Mouse (Mus musculus): Measurements from ENCODE around the gene Krtap6-5. TPM values are rescaled to one million over a fixed set of nuclear protein-coding genes. Genes with fewer than 3 reads are reported as not detected.
"Not testable (repeated sequence)": the region's sequence is repeated elsewhere in the genome, so short reads cannot be mapped to it uniquely, and the experiment has no call there.

Krtap6-5 gene
- not detected for total RNA-seq (2021)
- long read RNA-seq, experiment 1 = 0 reads
- long read RNA-seq, experiment 2 = 0 reads

- DNase-seq (ENCODE audit: low spot score in 2 of 2) = no peak
Measured at GRCm38 (mm10) chr16:89047783-89048182, at the start of gene Krtap6-5. TSS of gene Krtap6-5 (minus strand) at chr16:89047883.

- DNase-seq (ENCODE audit: low spot score in 2 of 2) = not testable (repeated sequence)
Measured at GRCm38 (mm10) chr16:89071041-89071440, 23.4 kb upstream of the Krtap6-5 start.

GRCm38 (mm10) chr16:89063902-89064301, 16.2 kb upstream of the Krtap6-5 start, which contains the start of gene 1110025L11Rik:
TSS of gene 1110025L11Rik (minus strand) at chr16:89064002.
- not testable (repeated sequence) for DNase-seq (ENCODE audit: low spot score in 2 of 2)

- not testable (repeated sequence) for DNase-seq (ENCODE audit: low spot score in 2 of 2)
Measured at GRCm38 (mm10) chr16:89041372-89041771, 6.3 kb downstream of the Krtap6-5 start, which contains the start of gene Gm10228. TSS of gene Gm10228 (minus strand) at chr16:89041472.

- not testable (repeated sequence) for DNase-seq (ENCODE audit: low spot score in 2 of 2)
Measured at GRCm38 (mm10) chr16:89031399-89031798, 16.3 kb downstream of the Krtap6-5 start, which contains the start of gene Krtap6-1. TSS of gene Krtap6-1 (plus strand) at chr16:89031699.

- not testable (repeated sequence) for DNase-seq (ENCODE audit: low spot score in 2 of 2)
Measured at GRCm38 (mm10) chr16:89014984-89015383, 32.7 kb downstream of the Krtap6-5 start, which contains the start of gene Gm10229. TSS of gene Gm10229 (plus strand) at chr16:89015284.

- DNase-seq (ENCODE audit: low spot score in 2 of 2) = no peak
Measured at GRCm38 (mm10) chr16:89013973-89014372, 33.7 kb downstream of the Krtap6-5 start.

- DNase-seq (ENCODE audit: low spot score in 2 of 2) = no peak
Measured at GRCm38 (mm10) chr16:89010659-89011058, 37.0 kb downstream of the Krtap6-5 start, which contains the start of gene Krtap22-2. TSS of gene Krtap22-2 (minus strand) at chr16:89010759.

Other genes starting within 250 kb of the Krtap6-5 start
- gene Gm20741, start 235.7 kb downstream of the Krtap6-5 start, total RNA-seq (2021) = not detected
- not detected for gene Krtap15, start 227.7 kb downstream of the Krtap6-5 start, total RNA-seq (2021)
- gene Krtap14, start 221.7 kb downstream of the Krtap6-5 start, total RNA-seq (2021) = not detected
- gene Krtap19-1, start 178.5 kb downstream of the Krtap6-5 start, total RNA-seq (2021) = not detected
- gene Krtap19-2, start 173.6 kb downstream of the Krtap6-5 start, total RNA-seq (2021) = not detected
- gene Krtap19-3, start 169.8 kb downstream of the Krtap6-5 start, total RNA-seq (2021) = not detected
- gene Krtap19-4, start 162.8 kb downstream of the Krtap6-5 start, total RNA-seq (2021) = not detected
- not detected for gene Krtap19-5, start 151.4 kb downstream of the Krtap6-5 start, total RNA-seq (2021)
- not detected for gene Krtap19-9b, start 115.6 kb downstream of the Krtap6-5 start, total RNA-seq (2021)
- gene Krtap16-3, start 85.0 kb downstream of the Krtap6-5 start, total RNA-seq (2021) = not detected
- gene Krtap22-2, start 37.1 kb downstream of the Krtap6-5 start, total RNA-seq (2021) = not detected
- not detected for gene Gm10229, start 32.6 kb downstream of the Krtap6-5 start, total RNA-seq (2021)
- not detected for gene Krtap6-1, start 16.2 kb downstream of the Krtap6-5 start, total RNA-seq (2021)
- gene Gm10228, start 6.4 kb downstream of the Krtap6-5 start, total RNA-seq (2021) = not detected
- gene 1110025L11Rik, start 16.1 kb upstream of the Krtap6-5 start, total RNA-seq (2021) = not detected
- not detected for gene Krtap6-3, start 36.1 kb upstream of the Krtap6-5 start, total RNA-seq (2021)
- gene Gm6358, start 93.0 kb upstream of the Krtap6-5 start, total RNA-seq (2021) = not detected
- gene Gm10061, start 103.2 kb upstream of the Krtap6-5 start, total RNA-seq (2021) = not detected
- not detected for gene Gm9789, start 110.1 kb upstream of the Krtap6-5 start, total RNA-seq (2021)
- gene Gm7735, start 121.6 kb upstream of the Krtap6-5 start, total RNA-seq (2021) = not detected
- not detected for gene 1110057P08Rik, start 126.9 kb upstream of the Krtap6-5 start, total RNA-seq (2021)
- gene Krtap20-2, start 158.0 kb upstream of the Krtap6-5 start, total RNA-seq (2021) = not detected